Mouse (Mus musculus): Measurements from ENCODE around the gene Prkra.

DNA sequence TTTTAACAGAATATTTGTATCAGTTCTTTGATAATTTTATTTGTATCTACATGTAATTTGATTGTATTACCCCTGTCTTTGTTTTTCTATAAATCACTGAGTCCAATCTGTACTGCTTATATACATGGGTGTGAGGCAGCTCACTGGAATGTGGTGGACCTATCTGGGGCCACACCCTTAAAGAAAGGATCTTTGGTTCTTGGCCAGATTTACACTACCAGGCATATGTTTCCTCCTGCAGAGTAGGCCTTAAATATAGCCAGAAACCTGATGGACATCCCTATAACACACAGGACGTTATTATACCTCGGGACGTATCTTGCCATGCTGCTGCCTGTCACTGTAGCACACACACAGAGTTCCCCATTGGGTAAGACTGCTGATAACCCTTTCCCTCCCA is 35.8 kb downstream of the Prkra start:
- TF ChIP-seq POLR2A (IDR thresholded peaks at IDR 0.05; ENCODE audit: borderline replicate concordance, extremely low read depth, low read depth, low read length), result no peak
- TF ChIP-seq CTCF (IDR thresholded peaks at IDR 0.05; ENCODE audit: insufficient read depth, low read length), result no peak

Data from lung, adult 2 months (tissue).